Mouse (Mus musculus) forebrain, embryonic 12.5 days (tissue): ENCODE measurements around the gene Fyn. TPM values are rescaled to one million over a fixed set of nuclear protein-coding genes. Genes with fewer than 3 reads are reported as not detected.

Source experiments
- ATAC-seq: fragments of 200-750 bp; cut with Nextera tagmentation; 2 replicates; pipeline ENCODE4 v1.8.0; 2017; ENCODE audit warnings: moderate TSS enrichment; ENCODE audit not compliant: low FRiP score
- H3K27ac ChIP-seq: fragments of 300-500 bp; sonication (generic); 2 replicates; pipeline ENCODE4 v1.5.1; 2016; ENCODE audit warnings: mild to moderate bottlenecking
- H3K27me3 ChIP-seq: fragments of 300-500 bp; sonication (generic); 2 replicates; pipeline ENCODE4 v1.6.1; 2016; ENCODE audit warnings: mild to moderate bottlenecking
- H3K36me3 ChIP-seq: fragments of 300-500 bp; sonication (generic); replicated peaks from 2 replicates; pipeline ENCODE4 v1.6.1; 2016; ENCODE audit warnings: mild to moderate bottlenecking
- H3K4me1 ChIP-seq: fragments of 300-500 bp; sonication (generic); 2 replicates; pipeline ENCODE4 v1.6.1; 2016
- H3K4me2 ChIP-seq: fragments of 300-500 bp; sonication (generic); 2 replicates; pipeline ENCODE4 v1.6.1; 2016; ENCODE audit warnings: mild to moderate bottlenecking, moderate library complexity
- H3K4me3 ChIP-seq: fragments of 300-500 bp; sonication (generic); replicated peaks from 2 replicates; pipeline ENCODE4 v1.5.1; 2016; ENCODE audit warnings: mild to moderate bottlenecking
- H3K9ac ChIP-seq: fragments of 300-500 bp; sonication (generic); 2 replicates; pipeline ENCODE4 v1.6.1; 2016; ENCODE audit warnings: mild to moderate bottlenecking
- H3K9me3 ChIP-seq: fragments of 300-500 bp; sonication (generic); 2 replicates; pipeline ENCODE4 v1.6.1; 2016
- WGBS: fragments of 180-500 bp; shearing (Covaris S2); methylation state at CpG from one replicate; pipeline ENCODE4 v1.1.7; 2016; 5-methylcytosine and 5-hydroxymethylcytosine counted together
- polyA plus RNA-seq: library from polyadenylated mRNA; unstranded; fragments of >200 nt; fragmentation: Nextera tagmentation; extraction: Ambion mirVana; gene quantifications from 2 replicates; pipeline ENCODE4 v1.2.1, GENCODE M21; 2016

Gene Fyn
- polyA plus RNA-seq = 62.0 and 63.4 TPM in 2 replicates

GRCm38 (mm10) chr10:39368572-39369135 lies at the start of gene Fyn:
Gene Fyn, plus strand, starts transcription at chr10:39368855.
- H3K36me3 ChIP-seq = no peaks in the 10 kb centered on the region; the same call in 1 of the 2 replicates
- WGBS = 37% methylated on average over 8 of the region's 8 CpGs
- H3K27ac ChIP-seq = peak within 1 kb of the TSS; percentile 98
- no peak for ATAC-seq
- peak within 1 kb of the TSS; percentile 96 for H3K4me3 ChIP-seq
- no peaks in the 10 kb centered on the region for H3K9me3 ChIP-seq
- no peaks in the 10 kb centered on the region for H3K27me3 ChIP-seq
- peaks cover 34% of the 10 kb centered on the region for H3K4me1 ChIP-seq
- peak within 1 kb of the TSS; percentile 77 for H3K4me2 ChIP-seq
- peak within 1 kb of the TSS; percentile 99 for H3K9ac ChIP-seq

GRCm38 (mm10) chr10:39320798-39321622 lies 47.6 kb upstream of the Fyn start:
- no peak overlapping the region for H3K4me2 ChIP-seq
- H3K9ac ChIP-seq = no peak overlapping the region
- peaks cover 15% of the 10 kb centered on the region for H3K4me1 ChIP-seq
- no peak overlapping the region for H3K4me3 ChIP-seq
- H3K9me3 ChIP-seq = no peaks in the 10 kb centered on the region
- ATAC-seq = peak; percentile 85
- H3K27me3 ChIP-seq = no peaks in the 10 kb centered on the region
- H3K27ac ChIP-seq = peak overlapping the region; percentile 77
- WGBS = 62% methylated on average over 17 of the region's 17 CpGs
- no peaks in the 10 kb centered on the region for H3K36me3 ChIP-seq

- no peak for ATAC-seq
- no peaks in the 10 kb centered on the region for H3K27me3 ChIP-seq
- no peak overlapping the region for H3K9ac ChIP-seq
- H3K4me1 ChIP-seq = peaks cover 15% of the 10 kb centered on the region
- peak overlapping the region; percentile 77 for H3K27ac ChIP-seq
- H3K4me3 ChIP-seq = no peak overlapping the region
- H3K9me3 ChIP-seq = no peaks in the 10 kb centered on the region
- H3K36me3 ChIP-seq = no peaks in the 10 kb centered on the region
- WGBS = 80% methylated on average over 9 of the region's 9 CpGs
- no peak overlapping the region for H3K4me2 ChIP-seq
Measured at GRCm38 (mm10) chr10:39321623-39321985, 47.1 kb upstream of the Fyn start.

- no peak for ATAC-seq
- Histone ChIP-seq H3K27me3 (no peaks in the 10 kb centered on the region), H3K36me3 (no peaks in the 10 kb centered on the region), H3K4me2 (no peak overlapping the region), H3K9ac (no peak overlapping the region), H3K4me1 (peaks cover 15% of the 10 kb centered on the region), H3K9me3 (no peaks in the 10 kb centered on the region), H3K4me3 (no peak overlapping the region), H3K27ac (peak overlapping the region; percentile 77)
- 71% methylated on average over 4 of the region's 4 CpGs for WGBS
Measured at GRCm38 (mm10) chr10:39322143-39322542, 46.5 kb upstream of the Fyn start.

GRCm38 (mm10) chr10:39324291-39324690 lies 44.4 kb upstream of the Fyn start:
- no peaks in the 10 kb centered on the region for H3K36me3 ChIP-seq
- ATAC-seq = no peak
- no peaks in the 10 kb centered on the region for H3K27me3 ChIP-seq
- WGBS = 76% methylated on average over 2 of the region's 2 CpGs
- H3K9me3 ChIP-seq = no peaks in the 10 kb centered on the region
- no peak overlapping the region for H3K4me2 ChIP-seq
- H3K4me1 ChIP-seq = peaks cover 15% of the 10 kb centered on the region
- H3K9ac ChIP-seq = no peak overlapping the region
- H3K27ac ChIP-seq = no peak overlapping the region
- H3K4me3 ChIP-seq = no peak overlapping the region

- Histone ChIP-seq H3K4me2 (no peak overlapping the region), H3K9ac (no peak overlapping the region), H3K9me3 (peaks cover 5% of the 10 kb centered on the region; the same call in 1 of the 2 replicates), H3K4me3 (no peak overlapping the region), H3K27ac (no peak overlapping the region), H3K27me3 (no peaks in the 10 kb centered on the region), H3K4me1 (no peaks in the 10 kb centered on the region), H3K36me3 (no peaks in the 10 kb centered on the region)
- 89% methylated on average over 2 of the region's 2 CpGs for WGBS
- ATAC-seq = no peak
Measured at GRCm38 (mm10) chr10:39328661-39329060, 40.0 kb upstream of the Fyn start.

GRCm38 (mm10) chr10:39334320-39334719 lies 34.3 kb upstream of the Fyn start:
- Histone ChIP-seq H3K9me3 (peaks cover 5% of the 10 kb centered on the region; the same call in 1 of the 2 replicates), H3K27me3 (no peaks in the 10 kb centered on the region), H3K9ac (no peak overlapping the region), H3K27ac (peak overlapping the region; percentile 56; the same call in 1 of the 2 replicates), H3K4me3 (no peak overlapping the region), H3K4me1 (peaks cover 4% of the 10 kb centered on the region; the same call in 1 of the 2 replicates), H3K4me2 (no peak overlapping the region), H3K36me3 (no peaks in the 10 kb centered on the region)
- WGBS = 49% methylated on average over 3 of the region's 3 CpGs
- ATAC-seq = no peak

- ATAC-seq = no peak
- Histone ChIP-seq H3K9ac (no peak overlapping the region), H3K4me1 (peaks cover 4% of the 10 kb centered on the region; the same call in 1 of the 2 replicates), H3K9me3 (peaks cover 5% of the 10 kb centered on the region; the same call in 1 of the 2 replicates), H3K4me2 (no peak overlapping the region), H3K36me3 (no peaks in the 10 kb centered on the region), H3K27ac (no peak overlapping the region), H3K4me3 (no peak overlapping the region), H3K27me3 (no peaks in the 10 kb centered on the region)
Measured at GRCm38 (mm10) chr10:39335880-39336279, 32.8 kb upstream of the Fyn start.

GRCm38 (mm10) chr10:39339189-39339968 lies 29.3 kb upstream of the Fyn start:
- Histone ChIP-seq H3K9ac (no peak overlapping the region), H3K4me2 (no peak overlapping the region), H3K4me3 (no peak overlapping the region), H3K36me3 (no peaks in the 10 kb centered on the region), H3K27ac (no peak overlapping the region), H3K9me3 (no peaks in the 10 kb centered on the region), H3K4me1 (peaks cover 2% of the 10 kb centered on the region; the same call in 1 of the 2 replicates), H3K27me3 (no peaks in the 10 kb centered on the region)
- no peak for ATAC-seq
- 69% methylated on average over 2 of the region's 2 CpGs for WGBS

- no peaks in the 10 kb centered on the region for H3K4me1 ChIP-seq
- H3K4me2 ChIP-seq = no peak overlapping the region
- H3K4me3 ChIP-seq = no peak overlapping the region
- H3K36me3 ChIP-seq = no peaks in the 10 kb centered on the region
- no peak overlapping the region for H3K27ac ChIP-seq
- H3K27me3 ChIP-seq = no peaks in the 10 kb centered on the region
- no peaks in the 10 kb centered on the region for H3K9me3 ChIP-seq
- 90% methylated on average over 2 of the region's 2 CpGs for WGBS
- no peak for ATAC-seq
- H3K9ac ChIP-seq = no peak overlapping the region
Measured at GRCm38 (mm10) chr10:39339969-39340236, 28.8 kb upstream of the Fyn start.

GRCm38 (mm10) chr10:39343551-39343950 lies 25.1 kb upstream of the Fyn start:
- Histone ChIP-seq H3K9ac (no peak overlapping the region), H3K27ac (no peak overlapping the region), H3K36me3 (no peaks in the 10 kb centered on the region), H3K4me3 (no peak overlapping the region), H3K4me2 (no peak overlapping the region), H3K4me1 (no peaks in the 10 kb centered on the region), H3K27me3 (no peaks in the 10 kb centered on the region), H3K9me3 (no peaks in the 10 kb centered on the region)
- WGBS = 100% methylated on average over 1 of the region's 1 CpGs
- no peak for ATAC-seq

- no peak for ATAC-seq
- Histone ChIP-seq H3K36me3 (no peaks in the 10 kb centered on the region), H3K4me1 (no peaks in the 10 kb centered on the region), H3K4me3 (no peak overlapping the region), H3K27ac (no peak overlapping the region), H3K4me2 (no peak overlapping the region), H3K9me3 (no peaks in the 10 kb centered on the region), H3K9ac (no peak overlapping the region), H3K27me3 (no peaks in the 10 kb centered on the region)
- WGBS = 48% methylated on average over 1 of the region's 1 CpGs
Measured at GRCm38 (mm10) chr10:39345921-39346320, 22.7 kb upstream of the Fyn start.
